Mouse (Mus musculus) kidney, postnatal 14 days (tissue): ENCODE data around the gene Erc2.
A peak's percentile ranks its signal among the peaks of the same experiment; 100 is the strongest.

Experiments
- DNase-seq: peaks from one replicate; pipeline ENCODE4 v3.0.0; 2022; ENCODE audit warnings: mixed read lengths

Erc2 gene

DNA sequence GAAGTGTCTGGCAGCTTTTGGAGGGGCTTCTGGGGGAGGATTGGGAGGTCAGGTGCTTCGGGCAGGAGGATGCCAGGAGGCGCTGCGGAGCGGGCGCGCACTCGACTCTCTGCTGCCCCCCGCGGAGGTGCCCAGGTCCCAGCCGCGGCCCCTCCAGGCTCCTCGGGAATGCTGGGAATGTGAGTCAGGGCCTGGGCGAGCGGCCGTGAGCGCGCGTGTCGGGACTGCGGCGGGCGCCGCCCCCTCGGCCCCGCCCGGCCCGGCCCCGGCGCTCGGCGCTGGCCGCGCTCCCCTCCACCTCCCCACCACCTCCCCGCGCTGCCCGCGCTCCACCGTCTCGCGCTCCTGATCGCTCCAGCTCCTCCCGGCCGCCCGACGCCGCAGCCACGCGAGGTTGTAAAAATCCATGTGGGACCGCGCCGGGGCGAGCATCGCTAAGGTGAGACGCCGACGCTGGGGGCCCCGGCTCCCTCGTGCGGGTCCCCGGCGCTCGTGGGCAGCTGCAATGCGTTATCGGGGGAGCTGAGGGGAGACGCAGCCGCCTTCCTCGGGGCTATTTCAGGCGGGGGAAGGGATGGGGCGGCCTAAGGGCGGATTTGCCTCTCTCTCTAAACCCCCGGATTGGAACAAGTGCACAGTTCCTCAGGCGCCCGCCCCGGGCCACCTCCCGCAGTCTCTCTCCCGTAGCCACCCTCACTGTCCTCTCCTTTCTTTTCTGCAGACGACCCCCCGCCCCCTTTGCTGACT lies at the start of gene Erc2:
TSS of gene Erc2 (plus strand) at position 253 of the 747 bp plus-strand sequence.
- DNase-seq: peak; percentile 88

DNA sequence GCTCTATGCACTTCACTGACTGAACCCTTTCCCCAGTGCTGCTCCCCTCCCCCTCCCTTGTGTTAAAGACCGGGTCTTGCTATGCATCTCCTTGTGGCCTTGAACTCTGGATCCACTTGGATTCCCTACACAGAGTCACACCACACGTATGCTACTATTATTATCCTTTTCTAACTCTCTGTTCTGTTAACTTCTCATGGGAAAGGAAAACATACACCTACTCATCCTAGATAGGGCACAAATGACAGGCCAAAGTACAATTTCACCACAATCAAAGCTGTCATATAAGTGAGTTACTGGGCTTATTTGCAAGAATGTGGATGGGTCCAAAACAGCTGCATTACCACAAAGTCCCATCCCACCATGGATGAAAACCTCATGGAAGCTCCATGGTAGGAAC lies 43.8 kb upstream of the Erc2 start:
- DNase-seq: no peak

DNA sequence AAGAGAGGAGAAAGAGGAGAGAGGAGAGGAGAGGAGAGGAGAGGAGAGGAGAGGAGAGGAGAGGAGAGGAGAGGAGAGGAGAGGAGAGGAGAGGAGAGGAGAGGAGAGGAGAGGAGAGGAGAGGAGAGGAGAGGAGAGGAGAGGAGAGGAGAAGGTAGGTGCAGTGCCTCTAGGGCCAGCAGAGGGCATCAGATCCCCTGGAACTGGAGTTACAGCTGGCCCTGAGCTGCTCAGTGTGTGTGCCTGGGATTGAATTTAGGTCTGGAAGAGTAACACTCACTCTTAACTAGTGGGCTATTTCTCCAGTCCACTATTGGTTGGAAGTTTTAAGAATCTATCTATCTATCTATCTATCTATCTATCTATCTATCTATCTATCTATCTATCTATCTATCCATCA lies 32.6 kb upstream of the Erc2 start:
- peak; percentile 11 for DNase-seq

DNA sequence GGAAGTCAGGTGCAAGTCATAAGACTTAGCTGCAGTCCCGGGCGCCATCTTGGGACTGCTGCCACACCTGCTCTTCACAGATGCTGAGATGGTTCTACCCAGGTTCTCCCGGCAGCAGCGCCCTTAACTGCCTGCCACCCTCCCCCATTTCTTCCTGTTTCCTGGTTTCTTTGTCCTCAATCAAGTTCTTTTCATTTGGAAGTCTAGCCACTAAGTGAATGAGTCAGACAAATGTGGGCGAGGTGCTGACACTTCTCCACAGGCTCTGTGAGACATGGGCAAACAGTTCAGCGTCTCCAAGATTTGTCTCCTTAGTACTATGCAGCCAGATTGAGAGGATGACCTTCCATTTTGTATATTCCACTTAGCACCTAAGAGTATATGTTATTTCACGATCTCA lies 30.1 kb upstream of the Erc2 start:
- DNase-seq: no peak

DNA sequence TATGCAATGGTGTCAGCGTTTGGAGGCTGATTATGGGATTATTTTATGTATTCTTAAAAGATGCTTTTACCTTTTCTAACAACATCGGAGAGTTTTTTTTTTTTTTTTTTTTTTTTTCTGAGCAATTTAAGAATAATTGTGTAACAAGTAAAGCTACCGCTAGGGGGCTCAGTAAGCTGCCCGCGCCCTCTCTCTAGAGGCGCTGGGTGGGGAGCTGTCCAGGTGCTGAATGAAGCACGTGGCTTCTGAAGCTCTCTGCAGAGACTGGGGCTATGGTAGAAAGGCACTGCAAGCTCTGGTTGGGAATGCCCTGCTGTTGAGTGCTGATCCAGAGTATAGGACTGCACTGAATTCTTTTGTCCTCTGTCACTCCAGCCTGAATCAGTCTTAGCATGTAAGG lies 26.0 kb upstream of the Erc2 start:
- peak; percentile 89 for DNase-seq

DNA sequence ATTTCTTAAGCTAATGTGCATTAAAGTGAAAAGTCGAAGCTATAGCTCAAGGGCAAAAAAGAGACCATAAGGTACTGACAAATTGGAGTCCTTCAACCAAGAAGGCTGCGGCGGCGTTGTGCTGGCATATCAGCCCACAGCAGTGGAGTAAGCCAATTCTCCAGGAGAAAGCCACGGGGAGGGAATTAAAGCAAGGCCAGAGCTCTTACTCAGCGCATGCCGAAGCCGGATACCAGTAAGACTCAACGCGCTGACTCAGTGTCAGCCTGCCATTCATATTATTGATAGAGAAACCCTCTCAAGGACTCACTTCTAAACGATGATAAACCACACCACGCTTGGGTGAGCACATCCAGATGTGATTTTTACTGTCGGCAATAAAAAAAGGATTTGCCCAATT lies 20.1 kb upstream of the Erc2 start:
- DNase-seq: no peak

DNA sequence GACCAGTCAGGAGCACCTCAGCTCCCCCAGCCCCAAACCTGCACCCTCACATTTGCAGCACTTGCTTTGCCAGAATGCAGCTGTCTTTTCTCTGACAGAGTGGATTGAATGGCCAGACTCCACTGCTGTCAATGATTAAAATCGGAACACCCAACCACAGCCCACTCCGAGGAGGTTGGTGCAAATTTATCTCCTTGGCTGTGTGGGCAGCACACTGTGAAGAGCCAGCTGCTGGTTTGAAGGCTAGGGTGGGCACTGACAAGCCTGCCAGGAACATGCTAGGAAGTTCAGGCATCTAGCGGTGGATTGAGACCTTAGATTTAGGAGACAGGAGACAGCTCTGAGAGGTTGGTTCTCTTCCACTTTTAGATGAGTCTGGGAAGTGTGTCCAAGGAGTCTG lies 14.8 kb upstream of the Erc2 start:
- no peak for DNase-seq

DNA sequence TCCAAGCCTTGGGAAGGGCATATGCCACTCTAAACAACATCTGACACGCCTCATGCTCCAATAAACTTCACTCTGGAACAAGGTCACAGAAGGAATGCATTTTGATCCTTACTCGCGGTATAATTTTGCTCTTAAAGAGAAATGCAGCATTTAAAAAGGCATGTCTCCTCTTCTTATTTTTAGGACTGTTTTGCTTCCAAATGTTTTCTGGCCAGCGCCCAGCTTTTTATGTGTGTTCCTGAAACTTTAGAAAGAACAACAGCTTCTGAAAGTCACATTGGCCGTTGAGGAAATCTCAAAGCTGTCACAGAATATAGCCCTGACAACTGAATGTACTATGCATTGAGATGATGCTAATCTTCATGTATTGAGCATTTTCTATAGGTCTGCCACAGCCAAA lies 8.5 kb upstream of the Erc2 start:
- peak; percentile 71 for DNase-seq

DNA sequence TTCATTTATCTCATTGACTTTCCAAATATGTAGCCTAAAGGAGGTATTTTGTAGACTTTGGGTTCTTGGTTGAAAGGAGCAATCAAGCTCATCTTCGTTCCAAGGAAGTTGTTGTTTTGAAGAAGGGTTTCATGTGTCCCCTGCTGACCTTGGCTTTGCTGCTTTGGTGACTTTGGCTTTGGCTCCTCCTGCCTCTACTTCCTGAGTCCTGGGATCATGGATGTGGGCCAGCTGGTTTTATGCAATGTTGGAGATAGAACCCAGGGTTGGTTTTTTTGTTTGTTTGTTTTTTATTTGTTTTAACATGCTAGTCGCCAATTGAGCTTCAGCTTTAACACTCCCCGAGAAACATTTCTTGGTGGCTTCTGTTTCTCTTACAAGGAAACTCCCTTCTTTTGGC lies 4.9 kb upstream of the Erc2 start:
- DNase-seq: peak; percentile 59

DNA sequence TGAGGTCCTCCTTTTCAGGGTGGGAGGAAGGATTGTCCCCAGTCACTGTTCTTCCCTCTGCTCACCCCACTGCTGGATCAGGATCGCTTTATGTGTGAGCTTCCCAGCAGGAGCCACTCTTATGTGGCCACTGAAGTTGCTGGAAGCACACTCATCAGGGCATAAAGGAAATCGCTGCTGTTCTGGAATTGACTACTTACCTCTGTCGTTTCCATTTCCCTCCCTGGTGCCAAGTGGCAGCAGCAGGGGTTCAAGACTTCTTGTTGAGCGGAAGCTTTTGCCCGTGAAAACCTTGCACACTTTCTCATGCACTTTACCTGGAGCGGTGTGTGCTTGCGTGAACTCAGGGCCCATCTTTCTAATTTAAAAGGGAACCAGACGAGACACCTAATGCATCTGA lies 652 bp upstream of the Erc2 start:
- no peak for DNase-seq

DNA sequence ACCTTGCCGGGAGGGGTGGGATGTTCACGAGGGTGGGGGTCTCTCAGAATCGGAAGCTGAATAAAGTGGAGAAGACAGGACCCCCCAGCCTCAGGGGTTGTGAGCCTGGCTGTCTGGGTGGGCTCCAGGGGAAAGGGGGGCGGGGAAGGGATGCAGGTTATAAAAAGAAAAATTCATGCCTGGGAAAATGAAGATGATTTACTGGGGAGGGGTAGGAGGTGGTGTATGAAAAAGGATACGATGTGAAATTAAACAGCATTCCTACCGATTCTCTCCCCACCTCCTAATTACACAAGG lies 643 bp downstream of the Erc2 start:
- no peak for DNase-seq

DNA sequence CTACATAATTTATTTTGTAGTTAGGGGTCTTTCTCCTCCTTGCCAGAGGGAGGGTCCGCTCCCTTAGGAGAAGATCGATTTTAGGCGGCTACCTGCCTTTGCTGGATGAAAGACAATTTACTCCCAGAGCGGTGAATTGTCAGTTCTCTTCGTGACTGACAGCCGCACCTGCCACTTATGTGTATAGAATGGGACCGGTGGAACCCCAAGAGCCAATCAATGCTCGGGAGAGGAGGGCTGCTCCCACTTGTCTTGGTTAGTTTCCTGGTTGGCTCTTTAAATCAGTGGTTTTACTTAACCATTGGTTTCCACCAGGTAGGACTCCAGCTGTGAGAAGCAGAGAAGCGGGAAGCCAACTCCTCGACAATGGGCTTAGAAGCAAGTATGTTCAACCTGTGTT lies 1.1 kb downstream of the Erc2 start:
- DNase-seq: peak; percentile 77

DNA sequence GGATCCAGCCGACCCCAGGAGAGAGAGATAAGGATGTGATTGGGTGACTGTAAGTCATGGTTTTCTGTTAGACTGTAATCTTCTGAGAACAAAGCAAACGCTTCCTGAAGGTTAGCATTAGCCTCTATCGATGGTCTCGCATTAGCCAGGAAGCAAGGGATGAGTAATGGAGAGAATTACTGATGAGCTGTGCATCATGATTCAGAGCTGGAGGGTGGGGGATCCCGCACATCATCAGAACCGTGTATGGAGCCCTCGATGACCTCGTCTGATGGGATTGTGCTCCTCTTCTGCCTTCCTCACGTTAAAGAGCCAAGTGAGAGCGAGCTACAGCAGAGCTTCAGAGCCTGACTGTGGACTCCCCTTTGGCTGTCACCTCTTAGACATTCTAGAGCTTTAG lies 6.5 kb downstream of the Erc2 start:
- DNase-seq: no peak

DNA sequence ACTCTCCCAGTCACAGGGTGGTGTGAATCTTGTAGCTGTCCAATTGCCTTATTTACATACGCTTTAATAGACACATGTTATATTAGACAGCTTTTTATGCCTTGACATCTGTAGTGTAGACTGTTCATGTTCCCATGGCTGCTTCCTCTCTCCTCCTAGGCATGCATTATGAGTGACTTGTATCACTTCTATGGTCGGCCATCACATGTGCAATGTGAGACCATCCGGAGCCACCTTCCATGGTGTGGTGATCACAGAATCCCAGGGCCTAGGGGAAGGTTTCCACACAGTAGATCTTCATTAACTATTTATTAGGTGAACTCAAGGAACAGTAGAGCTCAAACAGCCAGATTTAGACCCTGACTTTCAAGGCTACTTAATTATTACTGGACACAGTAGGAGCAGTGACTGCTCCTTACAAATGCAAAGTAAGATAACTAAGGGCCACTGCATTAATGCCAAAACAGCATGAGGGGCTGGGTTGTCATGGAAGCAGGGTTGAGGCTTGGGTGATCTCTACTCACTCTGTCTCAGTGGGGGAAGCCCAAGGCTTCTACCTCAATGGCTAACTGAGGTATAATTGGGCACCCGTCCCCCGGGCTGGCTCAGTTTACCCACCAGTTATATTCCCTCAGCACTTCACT lies 7.3 kb downstream of the Erc2 start:
- no peak for DNase-seq

DNA sequence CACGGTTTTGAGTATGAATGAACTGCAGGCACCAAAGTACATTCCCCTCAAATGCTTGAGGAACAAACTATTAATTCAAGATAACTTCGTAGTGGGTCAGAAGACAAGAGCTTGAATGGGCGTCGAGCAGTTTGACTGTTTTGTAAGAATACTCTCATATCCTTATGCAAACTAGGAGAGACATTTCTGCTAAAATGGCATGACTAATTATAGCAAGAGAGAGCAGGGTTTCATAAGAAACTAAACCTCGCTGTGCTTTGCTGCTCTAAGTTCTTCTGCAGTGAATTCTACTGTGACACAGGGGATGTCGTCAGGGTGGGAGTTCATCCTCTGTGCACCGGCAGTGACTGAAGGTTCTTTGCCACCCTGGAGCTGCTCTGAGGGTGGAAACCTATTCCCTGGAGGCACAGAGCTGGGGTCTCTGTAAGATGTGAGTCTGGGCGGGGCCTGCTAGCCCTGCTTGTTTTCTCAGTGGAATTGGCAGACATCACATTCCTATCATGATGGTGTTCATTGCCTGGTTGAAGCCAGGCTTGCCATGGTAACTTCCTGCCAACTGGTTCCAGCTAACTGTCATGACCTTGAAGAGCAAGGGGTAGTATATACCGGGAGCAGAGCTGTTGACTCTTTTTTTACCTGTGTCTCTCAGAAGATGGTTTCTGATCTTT lies 8.9 kb downstream of the Erc2 start:
- DNase-seq: no peak

DNA sequence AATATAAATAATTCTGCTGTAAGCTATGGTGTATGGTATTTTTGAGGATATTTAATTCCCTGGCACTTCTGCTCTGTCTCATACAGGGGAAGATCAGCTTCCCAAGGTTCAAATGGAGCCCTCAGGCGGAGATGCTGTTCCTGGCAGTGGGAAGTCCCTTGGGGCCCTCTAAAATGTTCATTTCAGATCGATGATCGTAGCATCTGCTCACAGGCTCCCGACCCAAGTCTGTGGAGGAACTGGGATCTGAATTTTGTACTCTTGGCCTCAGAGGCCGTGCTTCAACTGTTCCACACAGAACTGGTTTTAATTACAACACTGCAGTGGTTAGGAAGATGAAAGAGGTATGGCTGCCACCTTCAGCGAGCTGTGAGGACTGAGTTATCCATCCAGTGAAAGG lies 12.5 kb downstream of the Erc2 start:
- DNase-seq: no peak

DNA sequence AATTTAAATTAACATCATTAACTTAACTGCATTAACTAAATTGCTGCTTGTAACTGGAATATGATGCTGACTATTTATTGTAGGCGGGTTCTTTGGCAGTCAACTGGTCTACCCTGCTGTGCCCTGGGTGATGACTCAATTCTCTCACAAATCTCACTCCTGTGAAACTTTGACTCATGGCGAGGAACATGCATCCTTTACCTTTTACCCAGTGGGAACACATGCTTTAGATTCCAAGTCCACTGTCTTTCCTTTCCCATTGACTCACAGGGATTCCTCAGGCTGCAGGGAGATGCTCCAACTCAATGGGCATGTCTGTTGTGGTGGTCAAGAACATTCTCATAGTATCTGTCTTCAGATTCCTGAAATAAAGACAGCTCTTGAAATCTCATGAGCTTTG lies 14.3 kb downstream of the Erc2 start:
- no peak for DNase-seq

DNA sequence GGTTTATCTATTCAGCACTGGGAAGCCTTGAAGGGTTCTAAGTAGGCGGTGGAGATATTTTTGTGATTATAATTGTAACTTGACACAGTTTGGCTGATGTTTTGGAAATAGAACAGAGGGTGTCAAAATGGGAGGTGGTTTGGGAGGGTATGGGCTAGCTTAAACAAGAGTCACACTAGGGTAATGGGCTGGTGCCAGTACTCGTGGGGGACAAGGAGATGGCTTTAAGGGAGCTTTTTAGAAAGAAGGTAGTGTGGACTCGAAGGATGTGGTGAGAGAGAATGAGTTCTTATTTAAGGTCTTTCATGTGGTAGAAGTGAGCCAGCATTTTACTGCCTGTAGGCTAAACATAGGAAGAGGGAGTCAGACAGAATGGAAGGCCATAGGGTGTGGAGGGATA lies 19.2 kb downstream of the Erc2 start:
- DNase-seq: no peak

DNA sequence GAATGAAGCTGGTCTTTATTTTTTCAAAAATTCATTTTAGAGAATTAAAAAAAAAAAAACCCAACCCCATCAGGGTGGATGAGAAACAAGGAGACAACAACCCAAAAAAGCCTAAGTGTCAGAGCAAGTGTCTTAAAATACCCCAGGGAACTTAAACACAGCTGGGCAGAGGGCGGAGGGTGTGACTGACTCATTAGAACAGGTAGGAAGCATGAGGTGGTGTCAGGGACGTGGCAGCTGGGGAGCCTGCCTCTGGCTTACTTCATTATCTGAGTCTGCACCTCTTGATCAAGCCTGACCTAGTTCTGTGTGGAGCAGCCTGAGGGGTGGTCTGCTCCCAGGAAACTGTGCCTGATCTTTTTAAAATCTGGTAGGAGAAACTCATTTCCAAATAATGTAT lies 20.8 kb downstream of the Erc2 start:
- DNase-seq: no peak

DNA sequence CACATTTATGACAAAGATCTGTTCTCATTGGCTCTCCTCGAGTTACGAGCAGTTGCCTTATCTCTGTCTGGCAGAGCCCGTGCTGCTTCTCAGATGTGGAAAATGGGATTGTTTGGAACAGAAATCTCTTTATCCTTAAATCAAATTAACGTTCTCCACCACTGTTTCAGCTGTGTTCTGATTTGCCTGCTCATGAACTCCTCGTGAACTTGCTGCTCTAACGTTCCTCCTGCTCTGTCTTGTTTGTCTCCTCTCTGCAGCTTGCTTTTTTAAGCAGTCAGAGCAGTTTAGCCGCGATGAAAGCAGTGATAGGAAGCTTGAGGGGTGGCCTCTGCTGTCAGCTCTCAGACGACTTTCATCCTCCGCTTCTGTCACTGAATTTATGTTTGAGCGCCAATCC lies 32.4 kb downstream of the Erc2 start:
- DNase-seq: peak; percentile 17

DNA sequence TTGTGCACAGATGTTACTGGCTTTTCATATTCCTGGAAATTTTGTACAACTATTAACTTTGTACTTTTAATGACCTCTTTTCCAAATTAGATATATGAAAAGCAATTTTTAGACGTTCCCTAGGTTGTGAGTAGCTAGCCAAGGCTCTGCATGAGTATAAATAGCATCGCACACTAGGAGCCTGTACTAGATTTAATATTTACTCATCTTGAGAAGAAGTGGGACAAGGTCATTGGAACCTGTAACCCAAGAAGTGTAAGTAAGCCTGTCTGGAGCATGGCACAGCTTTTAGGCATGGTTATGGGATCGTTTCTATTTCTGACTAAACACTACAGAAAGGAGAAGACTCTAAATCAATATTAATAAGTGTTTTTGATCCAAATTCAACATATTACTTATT lies 36.4 kb downstream of the Erc2 start:
- no peak for DNase-seq

DNA sequence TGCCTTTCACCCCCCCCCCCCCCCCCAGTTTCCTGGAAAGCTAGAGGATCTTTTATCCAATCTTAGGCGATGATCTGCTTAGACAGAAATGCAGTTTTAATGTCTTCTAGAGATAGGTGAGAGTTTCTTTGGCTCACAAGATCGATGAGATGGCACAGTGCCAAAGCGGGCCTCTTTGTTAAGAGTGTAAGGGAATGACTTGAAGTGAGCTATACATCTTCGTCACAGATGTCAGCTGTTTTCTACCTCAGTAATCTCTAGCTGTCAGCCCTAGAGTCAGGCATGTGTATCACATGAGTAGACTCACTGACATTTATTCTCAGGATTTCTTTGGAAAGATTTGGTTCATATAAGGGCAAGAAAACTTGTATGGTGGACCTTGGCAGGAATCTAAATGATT lies 39.2 kb downstream of the Erc2 start:
- no peak for DNase-seq

DNA sequence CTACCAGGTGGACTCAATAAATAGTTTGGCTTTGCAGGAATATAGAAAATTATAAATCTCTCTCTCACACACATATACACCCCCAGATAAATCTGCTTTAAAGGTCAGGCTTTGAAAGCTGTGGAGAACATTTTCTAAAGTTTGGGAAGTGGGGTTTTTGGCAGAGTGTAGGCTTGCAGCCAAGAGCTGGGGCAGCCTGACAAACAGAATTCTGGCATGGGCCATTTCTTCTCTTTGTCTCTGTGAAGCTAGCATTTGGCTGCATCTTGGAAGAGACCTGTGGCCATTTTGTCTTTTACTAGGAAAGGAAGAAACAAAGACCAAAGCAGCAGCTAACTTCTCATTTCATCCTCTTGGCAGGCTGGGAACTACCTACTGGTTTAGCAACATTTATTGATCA lies 40.0 kb downstream of the Erc2 start:
- no peak for DNase-seq

DNA sequence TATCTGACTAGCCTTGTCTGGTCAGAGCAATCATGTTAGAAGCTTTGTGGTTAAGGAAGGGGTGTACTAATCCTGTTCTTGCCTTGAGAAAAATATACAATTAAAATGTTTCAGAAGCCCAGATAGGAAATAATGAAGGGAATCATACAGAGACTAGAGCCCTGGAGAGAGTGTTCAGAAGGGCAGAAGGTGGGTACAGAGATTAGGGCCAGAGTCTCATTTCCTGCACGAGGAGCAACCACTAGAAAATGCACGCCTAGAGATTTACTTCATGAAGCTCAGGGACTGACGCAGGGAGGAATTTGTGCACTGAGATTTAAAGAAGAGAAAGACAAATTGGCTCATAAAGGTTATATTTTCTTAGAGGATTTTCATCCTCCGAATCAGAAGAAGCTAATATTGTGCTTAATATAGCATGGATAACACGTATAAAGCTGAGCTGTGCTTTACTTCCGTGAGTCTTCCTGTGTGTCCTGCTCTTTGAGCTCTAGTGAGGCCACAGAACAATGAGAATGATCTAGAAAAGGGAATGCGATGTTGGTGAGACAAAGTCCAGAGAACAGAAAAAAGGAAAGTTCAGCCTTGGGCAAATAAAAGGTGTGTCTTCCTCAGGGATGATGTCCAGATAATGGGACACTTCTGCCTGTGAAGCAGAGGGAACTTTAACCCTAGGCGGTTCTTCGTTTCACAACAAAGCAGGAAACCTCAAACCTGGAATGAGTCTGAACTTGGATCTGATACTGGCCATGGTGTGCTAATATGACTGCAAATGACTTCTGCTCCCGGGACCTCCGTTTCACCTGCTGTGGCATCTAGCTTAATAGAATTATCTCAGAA lies 45.0 kb downstream of the Erc2 start:
- no peak for DNase-seq
